Mouse (Mus musculus): ENCODE results near the gene Ptprn2. TPM values are rescaled to one million over a fixed set of nuclear protein-coding genes. Genes with fewer than 3 reads are reported as not detected.

The Ptprn2 gene
- total RNA-seq, 2 experiments from 2014 or later: 0.10 to 0.34 TPM

- no peak for DNase-seq (ENCODE audit: low spot score in 2 of 2)
These were observed 819.5 kb downstream of the Ptprn2 start for GRCm38 (mm10) chr12:117304751-117305624.

- DNase-seq (ENCODE audit: low spot score in 2 of 2): no peak
These were observed 820.1 kb downstream of the Ptprn2 start for GRCm38 (mm10) chr12:117305625-117306105.

- no peak for DNase-seq (ENCODE audit: low spot score in 2 of 2)
These were observed 826.6 kb downstream of the Ptprn2 start for GRCm38 (mm10) chr12:117312079-117312478.

GRCm38 (mm10) chr12:117314987-117315386 is 829.5 kb downstream of the Ptprn2 start:
- no peak for DNase-seq (ENCODE audit: low spot score in 2 of 2)

GRCm38 (mm10) chr12:117315661-117316060 is 830.1 kb downstream of the Ptprn2 start:
- no peak for DNase-seq (ENCODE audit: low spot score in 2 of 2)

GRCm38 (mm10) chr12:117318229-117318628 is 832.7 kb downstream of the Ptprn2 start:
- no peak for DNase-seq (ENCODE audit: low spot score in 2 of 2)

- no peak for DNase-seq (ENCODE audit: low spot score in 2 of 2)
These were observed 837.5 kb downstream of the Ptprn2 start for GRCm38 (mm10) chr12:117323017-117323416.

Small RNA genes within 50 kb of the gene (microRNA-seq; reads per million reads assigned to microRNA genes)
- gene Mir153: not detected

Other genes with a start within 250 kb of the Ptprn2 start
- gene Wdr60, start 222.7 kb upstream of the Ptprn2 start, total RNA-seq (2021): 10 to 100 TPM in 1 of 2 experiments, 1 to 10 TPM in 1; 9.2 to 10.2 TPM
- not detected for gene Gm11027, start 210.3 kb upstream of the Ptprn2 start, total RNA-seq (2021)
- 10 to 100 TPM; 34.4 to 41.6 TPM for gene Esyt2, start 204.5 kb upstream of the Ptprn2 start, total RNA-seq (2021)
- gene Ncapg2, start 80.3 kb upstream of the Ptprn2 start, total RNA-seq (2021): 10 to 100 TPM; 24.0 to 26.7 TPM

Measured in gastrocnemius, postnatal 4 days (tissue).